Mouse (Mus musculus) limb, embryonic 14.5 days (tissue): Measurements from ENCODE around the gene Tmem104. TPM values are rescaled to one million over a fixed set of nuclear protein-coding genes. Genes with fewer than 3 reads are reported as not detected.

ENCODE experiments used
- ATAC-seq: fragments of 200-750 bp; cut with Nextera tagmentation; 2 replicates; pipeline ENCODE4 v1.8.0; 2017; ENCODE audit warnings: low read depth, moderate number of reproducible peaks, moderate TSS enrichment; ENCODE audit not compliant: low FRiP score
- DNase-seq: peaks from one replicate; pipeline ENCODE4 v3.0.0-alpha.2; 2015; ENCODE audit warnings: low spot score
- H3K27ac ChIP-seq: fragments of 300-500 bp; sonication (generic); replicated peaks from 2 replicates; pipeline ENCODE4 v1.5.1; 2014; ENCODE audit warnings: low read depth, mild to moderate bottlenecking, low read length, moderate library complexity, mixed read lengths
- H3K27me3 ChIP-seq: fragments of 300-500 bp; sonication (generic); 2 replicates; pipeline ENCODE4 v1.6.1; 2014; ENCODE audit warnings: low read length, mixed read lengths; ENCODE audit not compliant: control insufficient read depth, insufficient read depth
- H3K36me3 ChIP-seq: fragments of 300-500 bp; sonication (generic); 2 replicates; pipeline ENCODE4 v1.6.1; 2014; ENCODE audit warnings: mild to moderate bottlenecking, low read length, moderate library complexity, mixed read lengths; ENCODE audit not compliant: control insufficient read depth, insufficient read depth
- H3K4me1 ChIP-seq: fragments of 300-500 bp; sonication (generic); 2 replicates; pipeline ENCODE4 v1.6.1; 2014; ENCODE audit warnings: antibody characterized with exemption, low read length, mixed read lengths; ENCODE audit not compliant: control insufficient read depth, insufficient read depth
- H3K4me2 ChIP-seq: fragments of 300-500 bp; sonication (generic); replicated peaks from 2 replicates; pipeline ENCODE4 v1.6.1; 2014; ENCODE audit warnings: low read depth, mild to moderate bottlenecking, low read length, moderate library complexity; ENCODE audit not compliant: severe bottlenecking
- H3K4me3 ChIP-seq: fragments of 300-500 bp; sonication (generic); replicated peaks from 2 replicates; pipeline ENCODE4 v1.5.1; 2014; ENCODE audit warnings: low read length
- H3K9ac ChIP-seq: fragments of 300-500 bp; sonication (generic); 2 replicates; pipeline ENCODE4 v1.6.1; 2014; ENCODE audit warnings: mild to moderate bottlenecking, low read depth, low read length, moderate library complexity; ENCODE audit not compliant: severe bottlenecking
- H3K9me3 ChIP-seq: fragments of 300-500 bp; sonication (generic); 2 replicates; pipeline ENCODE4 v1.6.1; 2016; ENCODE audit warnings: low read length; ENCODE audit not compliant: control insufficient read depth
- POLR2A ChIP-seq: fragments of 200-500 bp; IDR thresholded peaks from 2 replicates; pipeline ENCODE4 v1.8.0; 2012; ENCODE audit warnings: inconsistent platforms, mild to moderate bottlenecking, moderate library complexity, borderline replicate concordance; ENCODE audit not compliant: insufficient read depth, insufficient read length; ENCODE audit errors: extremely low read depth
- WGBS: fragments of 180-500 bp; shearing (Covaris S2); extraction: QIAGEN DNeasy Blood & Tissue Kit; methylation state at CpG from one replicate; pipeline ENCODE4 v1.1.7; 2014; 5-methylcytosine and 5-hydroxymethylcytosine counted together
- polyA plus RNA-seq, 2 experiments: library from polyadenylated mRNA; depleted of rRNA in 1 of 2; stranded (reverse) in 1 of 2; unstranded in 1 of 2; fragments of >200 nt; fragmentation: Nextera tagmentation in 1 of 2; extraction: Ambion mirVana in 1 of 2; gene quantifications; 2 replicates each; pipeline versions ENCODE4 v1.2.1 to v1.2.3; 2012 to 2014

Tmem104 gene
- polyA plus RNA-seq, 2 experiments: 9.2 to 12.4 TPM

GRCm38 (mm10) chr11:115270148-115270861 lies 83.0 kb downstream of the Tmem104 start:
- H3K4me2 ChIP-seq: no peak overlapping the region
- DNase-seq (peak; percentile 84), ATAC-seq (no peak; the same call in none of the 2 replicates)
- no peak overlapping the region for H3K9ac ChIP-seq
- H3K27me3 ChIP-seq: peaks cover 34% of the 10 kb centered on the region
- H3K4me1 ChIP-seq: peaks cover 8% of the 10 kb centered on the region
- no peak for TF ChIP-seq POLR2A
- no peak overlapping the region for H3K4me3 ChIP-seq
- H3K9me3 ChIP-seq: no peaks in the 10 kb centered on the region
- peaks cover 17% of the 10 kb centered on the region for H3K36me3 ChIP-seq
- 32% methylated on average over 19 of the region's 19 CpGs for WGBS
- H3K27ac ChIP-seq: no peak overlapping the region

GRCm38 (mm10) chr11:115271052-115271451 lies 83.8 kb downstream of the Tmem104 start:
- H3K4me2 ChIP-seq: no peak overlapping the region
- no peak for TF ChIP-seq POLR2A
- no peaks in the 10 kb centered on the region for H3K9me3 ChIP-seq
- H3K4me1 ChIP-seq: peaks cover 11% of the 10 kb centered on the region
- no peak overlapping the region for H3K4me3 ChIP-seq
- WGBS: 73% methylated on average over 9 of the region's 9 CpGs
- H3K27me3 ChIP-seq: peaks cover 27% of the 10 kb centered on the region
- H3K36me3 ChIP-seq: peaks cover 17% of the 10 kb centered on the region
- ATAC-seq (no peak), DNase-seq (no peak)
- H3K27ac ChIP-seq: no peak overlapping the region
- no peak overlapping the region for H3K9ac ChIP-seq

- ATAC-seq: no peak
Observed at GRCm38 (mm10) chr11:115271481-115271880, 84.2 kb downstream of the Tmem104 start.

GRCm38 (mm10) chr11:115272894-115273498 lies 85.7 kb downstream of the Tmem104 start:
- no peak for ATAC-seq
- peaks cover 17% of the 10 kb centered on the region for H3K36me3 ChIP-seq
- peaks cover 13% of the 10 kb centered on the region for H3K4me1 ChIP-seq
- H3K27ac ChIP-seq: no peak overlapping the region
- no peak for DNase-seq
- no peak overlapping the region for H3K4me2 ChIP-seq
- H3K4me3 ChIP-seq: no peak overlapping the region
- H3K27me3 ChIP-seq: peaks cover 8% of the 10 kb centered on the region
- no peak for TF ChIP-seq POLR2A
- no peak overlapping the region for H3K9ac ChIP-seq
- H3K9me3 ChIP-seq: no peaks in the 10 kb centered on the region
- WGBS: 80% methylated on average over 10 of the region's 10 CpGs

More at GRCm38 (mm10) chr11:115271481-115271880, 84.2 kb downstream of the Tmem104 start:
- 59% methylated on average over 10 of the region's 10 CpGs for WGBS
- H3K4me3 ChIP-seq: no peak overlapping the region
- TF ChIP-seq POLR2A: no peak
- H3K9me3 ChIP-seq: no peaks in the 10 kb centered on the region
- no peak overlapping the region for H3K9ac ChIP-seq
- H3K27me3 ChIP-seq: peaks cover 23% of the 10 kb centered on the region
- H3K4me1 ChIP-seq: peaks cover 13% of the 10 kb centered on the region
- DNase-seq: no peak
- H3K4me2 ChIP-seq: no peak overlapping the region
- peaks cover 17% of the 10 kb centered on the region for H3K36me3 ChIP-seq
- H3K27ac ChIP-seq: no peak overlapping the region

GRCm38 (mm10) chr11:115273735-115274134 lies 86.4 kb downstream of the Tmem104 start:
- H3K36me3 ChIP-seq: peaks cover 12% of the 10 kb centered on the region

More at GRCm38 (mm10) chr11:115273735-115274134, 86.4 kb downstream of the Tmem104 start:
- no peak for TF ChIP-seq POLR2A
- ATAC-seq (no peak), DNase-seq (no peak)
- H3K4me2 ChIP-seq: no peak overlapping the region
- 66% methylated on average over 7 of the region's 7 CpGs for WGBS
- H3K9ac ChIP-seq: no peak overlapping the region
- no peak overlapping the region for H3K27ac ChIP-seq
- H3K4me1 ChIP-seq: peaks cover 14% of the 10 kb centered on the region
- no peak overlapping the region for H3K4me3 ChIP-seq
- H3K27me3 ChIP-seq: 0 out of 2 replicates have a peak, but pooled peaks cover under 1% of the 10 kb centered on the region
- H3K9me3 ChIP-seq: no peaks in the 10 kb centered on the region
